Mouse (Mus musculus) right cerebral cortex, postnatal 4 days (tissue): ENCODE measurements around the gene Gng2.

Experiments used
- DNase-seq: peaks from one replicate; pipeline ENCODE4 v3.0.0-alpha.2; 2022

Gene Gng2

GRCm38 (mm10) chr14:19977271-19978024 lies at the start of gene Gng2:
Gene Gng2 (minus strand): TSS chr14:19977627.
- peak; percentile 29 for DNase-seq

DNA sequence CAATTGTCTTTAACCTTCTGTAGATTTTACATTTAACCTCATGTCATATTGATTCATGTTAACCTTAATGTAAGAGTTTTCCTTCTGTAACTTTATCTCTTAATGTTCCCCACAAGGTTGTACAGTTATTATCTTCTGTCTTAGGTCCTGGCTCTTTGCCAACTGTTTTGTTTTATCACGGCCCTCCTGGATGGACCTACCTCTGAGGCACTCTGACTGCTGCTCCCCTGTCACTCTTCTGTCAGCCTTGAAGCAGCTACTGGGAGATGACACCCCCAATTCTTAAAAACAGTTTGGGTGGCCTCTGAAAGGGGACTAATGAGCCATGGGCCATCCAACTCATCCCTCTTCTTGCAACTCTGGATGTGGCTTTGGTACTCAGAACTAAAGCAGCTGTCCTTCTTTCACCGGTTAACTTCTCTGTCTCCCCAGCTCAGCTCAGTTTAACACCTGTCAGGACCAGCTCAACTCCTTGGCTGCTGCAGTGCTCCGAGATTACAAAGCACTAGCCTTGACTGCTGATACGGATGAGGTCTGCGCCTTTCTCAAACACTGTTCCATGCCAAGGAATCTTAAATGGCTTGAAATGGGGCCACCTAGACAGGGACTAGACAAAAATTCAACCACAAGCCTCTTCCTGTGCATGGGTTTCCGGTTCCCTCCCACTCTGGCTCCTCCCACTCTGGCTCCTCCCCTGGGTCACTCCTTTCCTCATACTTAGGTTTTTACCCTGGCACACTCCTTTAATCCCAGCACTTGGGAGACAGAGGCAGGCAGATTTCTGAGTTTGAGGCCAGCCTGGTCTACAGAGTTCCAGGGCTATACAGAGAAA lies 47.7 kb upstream of the Gng2 start:
- no peak for DNase-seq

DNA sequence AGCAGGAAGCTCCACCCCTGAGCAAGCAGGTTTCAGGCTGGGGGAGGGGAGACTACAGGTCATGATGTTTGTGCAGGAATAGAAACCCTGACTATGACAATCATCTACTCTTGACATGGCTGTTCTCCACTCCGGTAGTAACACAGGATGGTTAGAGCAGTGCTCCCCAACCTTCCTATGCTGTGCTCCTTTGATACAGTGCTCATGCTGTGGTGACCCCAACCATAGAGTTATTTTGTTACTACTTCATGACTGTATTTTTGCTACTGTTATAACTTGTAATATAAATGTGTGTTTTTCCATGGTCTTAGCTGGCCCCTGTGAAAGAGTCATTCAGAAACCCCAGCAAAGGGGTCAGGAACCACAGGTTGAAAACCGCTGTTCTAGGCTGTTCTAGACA lies 46.5 kb upstream of the Gng2 start:
- no peak for DNase-seq

GRCm38 (mm10) chr14:20019486-20019885 lies 42.1 kb upstream of the Gng2 start:
- no peak for DNase-seq

GRCm38 (mm10) chr14:20012506-20013275 lies 35.3 kb upstream of the Gng2 start:
- no peak for DNase-seq

GRCm38 (mm10) chr14:20007446-20007845 lies 30.0 kb upstream of the Gng2 start:
- no peak for DNase-seq

GRCm38 (mm10) chr14:20004777-20005289 lies 27.4 kb upstream of the Gng2 start:
- no peak for DNase-seq

GRCm38 (mm10) chr14:19996853-19997252 lies 19.4 kb upstream of the Gng2 start:
- DNase-seq = no peak

- DNase-seq = no peak
Observed at GRCm38 (mm10) chr14:19995943-19996342, 18.5 kb upstream of the Gng2 start.

GRCm38 (mm10) chr14:19994068-19994467 lies 16.6 kb upstream of the Gng2 start:
- no peak for DNase-seq

GRCm38 (mm10) chr14:19993570-19993883 lies 16.1 kb upstream of the Gng2 start:
- DNase-seq = no peak

DNA sequence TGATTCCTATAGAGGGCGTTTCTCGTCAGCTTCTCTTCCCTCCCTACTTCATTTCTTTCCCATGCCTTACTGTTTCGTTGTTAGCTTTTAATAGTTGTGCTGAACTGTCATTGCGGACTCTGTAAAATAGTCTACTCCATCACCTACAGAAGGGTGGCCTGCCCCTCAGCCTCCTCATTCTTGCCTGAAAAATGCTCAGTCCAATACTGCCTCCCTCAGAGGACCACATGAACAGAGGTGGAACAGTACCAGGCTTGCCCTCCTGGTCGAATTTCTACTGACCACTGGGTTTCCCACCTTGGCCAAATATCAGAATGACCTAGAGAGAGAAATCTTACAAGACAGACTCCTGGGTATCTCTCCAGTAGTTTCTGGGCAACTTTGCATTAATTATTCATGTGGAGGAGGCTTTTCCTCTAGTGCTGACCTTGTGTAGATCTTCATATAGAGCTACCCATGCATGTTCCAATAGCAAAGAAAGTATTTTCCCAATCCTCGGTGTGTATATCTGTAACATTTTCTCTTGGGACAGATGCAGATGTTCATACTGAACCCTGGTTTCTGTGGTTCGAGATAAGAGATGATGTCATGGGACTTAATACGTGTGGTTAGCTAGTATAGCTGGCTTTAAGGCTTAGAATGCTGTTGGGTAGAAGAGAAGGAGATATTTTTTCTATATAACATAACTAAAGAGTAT lies 15.6 kb upstream of the Gng2 start:
- DNase-seq = no peak

- DNase-seq = no peak
Observed at GRCm38 (mm10) chr14:19991861-19992260, 14.4 kb upstream of the Gng2 start.

DNA sequence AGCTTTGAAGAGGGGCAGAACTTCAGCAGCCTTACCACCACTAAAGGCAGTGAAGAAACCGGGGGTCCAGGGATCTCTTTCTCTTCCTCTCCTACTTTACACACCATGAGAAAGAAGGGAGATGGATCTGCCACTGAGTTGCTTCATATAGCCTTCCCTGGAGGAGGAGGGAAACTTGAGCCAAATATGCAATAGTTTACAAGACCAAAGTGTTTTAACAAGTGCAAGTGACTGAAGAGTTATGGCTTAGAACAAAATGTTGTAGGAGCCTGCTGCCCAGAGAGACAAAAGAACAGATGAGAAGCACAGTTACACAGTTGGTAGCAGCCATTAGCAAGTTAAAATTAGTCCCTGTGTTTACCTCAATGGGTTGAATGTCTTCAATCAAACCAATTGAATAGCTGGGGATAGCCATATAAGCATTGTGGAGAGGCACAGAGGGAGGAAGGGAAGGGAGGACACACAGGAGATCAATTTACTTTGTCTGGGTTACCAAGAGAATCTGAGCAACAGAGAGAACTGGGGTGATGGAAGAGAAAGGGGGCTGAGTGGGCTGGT lies 13.1 kb upstream of the Gng2 start:
- DNase-seq = no peak

DNA sequence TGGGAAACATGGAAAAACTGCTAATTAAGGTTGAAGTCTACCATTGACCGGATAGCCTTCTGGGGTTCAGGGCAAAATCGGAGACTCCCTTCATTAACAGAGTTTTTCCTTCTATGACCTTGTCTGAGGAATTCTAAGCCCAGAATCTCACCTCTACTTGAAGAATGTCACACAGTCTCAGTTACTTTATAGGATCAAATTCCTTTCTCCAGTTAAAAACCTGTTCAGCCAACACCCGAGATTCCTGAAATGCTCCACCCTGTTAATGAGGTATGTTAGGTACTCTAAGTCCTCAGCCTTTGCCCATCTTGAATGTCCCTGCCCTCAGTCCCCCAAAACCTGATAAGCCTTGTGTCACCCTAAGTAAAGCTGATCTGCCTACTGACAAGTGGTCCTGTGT lies 11.0 kb upstream of the Gng2 start:
- DNase-seq = no peak

GRCm38 (mm10) chr14:19987358-19987834 lies 10.0 kb upstream of the Gng2 start:
- peak; percentile 74 for DNase-seq

DNA sequence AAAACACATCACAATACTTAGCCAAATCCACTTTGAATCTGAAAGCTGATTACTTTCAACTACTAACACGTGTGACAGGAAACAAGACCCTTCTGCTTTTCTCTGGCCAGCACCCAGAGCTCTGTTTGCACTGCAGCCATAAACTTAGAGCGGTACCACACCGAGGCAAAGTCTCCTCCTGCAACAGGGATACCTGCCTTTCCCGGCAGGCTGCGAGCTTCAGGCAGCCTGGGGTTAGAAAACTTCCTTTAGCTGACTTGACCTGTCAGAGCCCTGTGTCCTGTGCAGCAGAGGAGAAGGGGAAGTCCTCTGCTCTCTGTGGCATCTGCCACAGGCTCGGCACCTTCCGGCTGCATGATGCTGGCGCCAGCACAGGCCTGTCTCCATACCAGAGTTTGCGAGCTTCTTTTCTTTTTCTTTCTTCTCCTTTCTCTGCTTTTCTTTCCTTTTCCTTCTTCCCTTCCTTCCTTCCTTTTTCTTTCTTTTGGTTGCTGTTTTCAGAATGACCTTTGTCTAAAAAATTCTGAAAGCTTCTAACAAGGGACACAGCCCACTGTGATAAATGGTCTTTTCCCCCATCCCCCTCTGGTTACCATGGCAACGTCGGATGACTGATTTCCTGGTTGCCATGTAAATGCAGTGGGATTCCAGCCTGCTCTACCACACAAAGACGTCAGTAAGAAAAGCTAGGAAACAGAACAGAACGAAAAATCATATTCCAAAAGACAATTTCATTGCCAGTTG lies 9.4 kb upstream of the Gng2 start:
- DNase-seq = peak; percentile 89

- no peak for DNase-seq
Observed at GRCm38 (mm10) chr14:19985912-19986613, 8.6 kb upstream of the Gng2 start.

- peak; percentile 60 for DNase-seq
Observed at GRCm38 (mm10) chr14:19985107-19985911, 7.9 kb upstream of the Gng2 start.
